Mouse (Mus musculus) left cerebral cortex, postnatal 36 days (tissue): ENCODE data around the gene Casp8. TPM values are rescaled to one million over a fixed set of nuclear protein-coding genes. Genes with fewer than 3 reads are reported as not detected.
"Not testable (repeated sequence)": the region's sequence is repeated elsewhere in the genome, so short reads cannot be mapped to it uniquely, and the experiment has no call there.

Experiments
- DNase-seq, 2 experiments: peaks; one replicate each; pipeline ENCODE4 v3.0.0; 2021 to 2022; ENCODE audit warnings: low spot score in 2 of 2, mixed read lengths in 1 of 2
- intact Hi-C: fragments of 180-260 bp; cut with DNase I; formaldehyde crosslinking; loops from one replicate; pipeline ENCODE4 v1.15.1; 2025
- total RNA-seq, 2 experiments: library from RNA; stranded (reverse); gene quantifications; 2 replicates each; pipeline ENCODE4 v1.2.3; 2021

Casp8 gene
- total RNA-seq, 2 experiments from 2014 or later, result 2.5 to 2.6 TPM

DNA sequence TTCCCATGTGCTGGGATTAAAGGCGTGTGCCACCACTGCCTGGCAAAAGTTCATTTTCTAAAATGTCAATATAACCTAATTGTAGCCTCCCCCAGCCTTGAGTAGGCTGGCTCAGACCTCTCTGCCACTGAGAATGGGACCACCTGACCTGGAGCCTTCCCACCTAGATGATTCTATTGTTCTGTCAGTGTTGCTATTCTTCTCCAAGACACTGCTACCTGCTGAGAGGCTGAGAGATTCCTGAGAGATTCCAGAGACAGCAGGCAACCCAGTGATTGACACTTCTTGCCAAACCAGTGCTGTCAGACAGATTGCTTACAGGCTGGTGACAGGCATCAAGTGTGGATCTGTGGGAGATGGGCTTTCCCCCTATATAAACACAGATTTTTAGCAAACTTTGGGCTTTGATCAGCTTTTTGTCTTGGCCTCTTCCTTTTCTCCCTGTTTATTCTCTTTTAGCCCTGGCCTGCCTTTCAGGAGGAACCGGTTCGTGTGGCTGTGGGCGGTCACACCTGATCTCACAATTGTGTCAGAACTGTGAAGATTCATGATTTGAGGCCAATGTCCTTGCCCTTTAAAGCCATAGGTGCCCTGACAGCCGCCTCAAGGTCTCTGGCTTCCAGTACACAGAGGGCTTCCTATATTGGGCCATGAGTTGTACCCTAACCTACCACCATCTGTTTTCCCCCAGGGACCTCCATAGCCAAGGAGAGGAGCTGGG is 94.8 kb downstream of the Casp8 start:
- no peak for DNase-seq
- intact Hi-C loops, result no loop called here

- intact Hi-C loops, DNase-seq: not testable (repeated sequence)
Observed at GRCm38 (mm10) chr1:58890697-58891290, 95.6 kb downstream of the Casp8 start.

DNA sequence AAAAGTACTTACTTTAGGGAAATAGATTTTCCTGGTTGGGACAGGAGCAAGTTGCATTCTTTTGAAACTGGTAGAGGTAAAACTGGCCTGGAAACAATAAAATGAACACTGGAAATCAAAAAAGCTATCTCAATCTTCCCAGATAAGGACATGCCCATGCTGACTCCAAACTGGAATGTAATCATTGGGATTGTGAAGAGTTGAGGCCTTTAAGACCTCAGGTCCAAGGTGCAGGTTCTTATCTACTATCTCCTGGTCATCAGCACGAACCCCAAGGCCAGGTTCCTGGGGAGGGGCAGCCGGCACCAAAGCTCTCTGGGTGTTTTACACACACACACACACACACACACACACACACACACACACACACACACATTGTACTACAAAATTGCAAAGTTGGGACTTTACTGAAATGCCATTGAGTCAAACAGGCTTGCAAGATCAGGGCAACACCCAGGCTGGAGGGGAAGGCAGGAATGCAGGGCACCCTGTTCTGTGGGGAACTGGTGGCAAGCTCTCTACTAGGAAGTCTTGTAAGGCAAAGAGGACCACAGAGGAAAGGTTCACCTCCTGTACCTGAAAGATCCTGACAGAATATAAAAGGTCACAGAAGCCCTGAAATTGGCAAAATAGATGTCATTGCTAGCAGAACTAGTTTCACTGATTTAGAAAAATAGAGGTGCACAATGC is 96.5 kb downstream of the Casp8 start:
- intact Hi-C loops, DNase-seq: not testable (repeated sequence)

GRCm38 (mm10) chr1:58892386-58892785 is 97.2 kb downstream of the Casp8 start:
- DNase-seq, intact Hi-C loops: not testable (repeated sequence)

Other genes with a start within 250 kb of the Casp8 start
- gene Fam126b, start 209.1 kb upstream of the Casp8 start, total RNA-seq, result 100 to 1,000 TPM; 130 to 160 TPM
- 100 to 1,000 TPM in 1 of 2 experiments, 10 to 100 TPM in 1; 91.6 to 107 TPM for gene Ndufb3, start 209.0 kb upstream of the Casp8 start, total RNA-seq
- gene Als2cr12, start 99.4 kb upstream of the Casp8 start, total RNA-seq, result not detected
- gene Cflar, start 83.9 kb upstream of the Casp8 start, total RNA-seq, result 10 to 100 TPM; 24.0 to 34.6 TPM
- gene Trak2, start 178.1 kb downstream of the Casp8 start, total RNA-seq, result 100 to 1,000 TPM; 157 to 160 TPM
- gene Stradb, start 178.1 kb downstream of the Casp8 start, total RNA-seq, result 10 to 100 TPM; 56.8 to 61.5 TPM